Mouse (Mus musculus) C2C12 (cell line): ENCODE data around the gene Il18bp.

ENCODE experiments used
- CEBPB ChIP-seq: IDR thresholded peaks from one replicate; pipeline ENCODE4 v1.6.1; 2011; ENCODE audit warnings: low read depth, mild to moderate bottlenecking, control low read depth, moderate library complexity
- CTCF ChIP-seq: IDR thresholded peaks from one replicate; pipeline ENCODE4 v1.5.1; 2011; ENCODE audit not compliant: control insufficient read depth, insufficient read depth, insufficient read length
- MAX ChIP-seq: IDR thresholded peaks from one replicate; pipeline ENCODE4 v1.6.1; 2011; ENCODE audit warnings: mild to moderate bottlenecking, control low read depth
- MYOD1 ChIP-seq: IDR thresholded peaks from one replicate; pipeline ENCODE4 v1.6.1; 2011; ENCODE audit warnings: low read depth; ENCODE audit not compliant: control insufficient read depth, insufficient read length

DNA sequence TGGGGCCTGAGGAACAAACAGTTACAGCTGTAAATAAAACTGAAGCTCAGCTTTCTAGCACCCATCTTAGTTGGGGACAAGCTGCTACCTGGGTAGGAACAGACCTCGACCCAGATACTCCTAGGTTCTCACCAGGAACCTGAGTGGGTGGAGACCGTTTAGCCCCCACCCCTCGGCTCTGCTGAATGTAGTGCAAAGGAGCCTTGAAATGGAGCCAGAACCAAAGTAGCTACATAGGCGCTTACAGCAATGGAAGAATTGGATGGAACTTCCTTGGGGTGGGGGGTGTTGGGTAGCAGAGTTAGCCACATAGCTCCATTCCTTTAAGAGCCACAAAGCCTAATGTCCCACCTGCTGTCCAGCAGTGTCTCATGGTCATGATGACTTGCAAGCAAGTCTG is 1.6 kb downstream of the Il18bp start:
- TF ChIP-seq CTCF, result no peak
- no peak for TF ChIP-seq MYOD1
- TF ChIP-seq MAX, result no peak
- TF ChIP-seq CEBPB, result no peak
